Mouse (Mus musculus): ENCODE measurements around the gene Tbr1.

Tbr1 gene

DNA sequence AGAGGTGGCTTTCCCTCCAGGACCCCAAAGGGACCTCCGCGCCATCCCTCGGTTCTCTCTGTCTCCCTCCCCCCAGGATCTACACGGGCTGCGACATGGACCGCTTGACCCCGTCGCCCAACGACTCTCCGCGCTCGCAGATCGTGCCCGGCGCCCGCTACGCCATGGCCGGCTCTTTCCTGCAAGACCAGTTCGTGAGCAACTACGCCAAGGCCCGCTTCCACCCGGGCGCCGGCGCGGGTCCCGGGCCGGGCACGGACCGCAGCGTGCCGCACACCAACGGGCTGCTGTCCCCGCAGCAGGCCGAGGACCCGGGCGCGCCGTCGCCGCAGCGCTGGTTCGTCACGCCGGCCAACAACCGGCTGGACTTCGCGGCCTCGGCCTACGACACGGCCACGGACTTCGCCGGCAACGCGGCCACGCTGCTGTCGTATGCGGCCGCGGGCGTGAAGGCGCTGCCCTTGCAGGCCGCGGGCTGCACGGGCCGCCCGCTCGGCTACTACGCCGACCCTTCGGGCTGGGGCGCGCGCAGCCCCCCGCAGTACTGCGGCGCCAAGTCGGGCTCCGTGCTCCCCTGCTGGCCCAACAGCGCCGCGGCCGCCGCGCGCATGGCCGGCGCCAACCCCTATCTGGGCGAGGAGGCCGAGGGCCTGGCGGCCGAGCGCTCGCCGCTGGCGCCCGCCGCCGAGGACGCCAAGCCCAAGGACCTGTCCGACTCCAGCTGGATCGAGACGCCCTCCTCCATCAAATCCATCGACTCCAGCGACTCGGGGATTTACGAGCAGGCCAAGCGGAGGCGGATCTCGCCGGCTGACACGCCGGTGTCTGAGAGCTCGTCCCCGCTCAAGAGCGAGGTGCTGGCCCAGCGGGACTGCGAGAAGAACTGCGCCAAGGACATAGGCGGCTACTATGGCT lies 9.0 kb downstream of the Tbr1 start:
- peak in 1 of 2 experiments; percentile 10 for DNase-seq (ENCODE audit: low spot score in 2 of 2)

DNA sequence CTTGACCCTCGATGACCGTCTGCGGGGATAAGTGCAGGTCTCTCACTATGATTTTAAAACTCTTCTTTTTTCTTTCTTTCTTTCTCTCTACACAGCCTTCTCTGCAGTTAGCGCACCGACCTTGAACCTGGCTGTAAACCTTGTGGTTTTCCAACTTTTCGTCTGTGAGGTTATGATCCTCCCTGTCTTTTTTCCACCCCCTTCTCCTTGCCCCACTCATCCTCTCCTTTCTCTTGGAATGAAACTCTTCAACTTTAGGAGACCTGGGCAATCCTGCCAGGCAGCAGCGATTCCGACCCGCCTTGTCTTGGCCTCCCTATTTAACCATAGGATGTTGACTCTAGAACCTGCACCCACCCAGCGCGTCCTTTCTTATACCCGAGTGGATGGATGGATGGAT lies 9.8 kb downstream of the Tbr1 start:
- peak in 1 of 2 experiments; percentile 10 for DNase-seq (ENCODE audit: low spot score in 2 of 2)

- peak in 1 of 2 experiments; percentile 24 for DNase-seq (ENCODE audit: low spot score in 2 of 2)
Observed at GRCm38 (mm10) chr2:61813106-61813505, 10.4 kb downstream of the Tbr1 start.

DNA sequence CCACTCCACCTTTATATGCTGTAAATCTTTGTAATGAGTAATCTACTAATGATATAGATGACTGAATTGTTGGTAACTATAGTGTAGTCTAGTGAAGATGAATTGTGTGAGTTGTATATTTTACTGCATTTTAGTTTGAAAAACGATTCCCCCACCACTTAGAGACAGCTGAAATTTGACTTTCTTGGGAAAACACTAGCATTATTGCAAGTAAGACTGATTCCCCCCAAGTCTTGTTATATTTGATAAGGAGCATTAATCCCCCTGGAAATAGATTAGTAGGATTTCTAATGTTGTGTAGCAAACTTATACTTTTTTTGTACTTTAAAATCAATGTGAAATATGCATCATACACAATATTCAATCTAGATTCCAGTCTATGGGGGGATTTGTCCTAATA lies 10.8 kb downstream of the Tbr1 start:
- DNase-seq (ENCODE audit: low spot score in 2 of 2), result no peak

GRCm38 (mm10) chr2:61814548-61815473 lies 12.1 kb downstream of the Tbr1 start:
- DNase-seq (ENCODE audit: low spot score in 2 of 2), result peak in 1 of 2 experiments; percentile 37

- DNase-seq (ENCODE audit: low spot score in 2 of 2), result peak in 1 of 2 experiments; percentile 51
Observed at GRCm38 (mm10) chr2:61815583-61816313, 13.0 kb downstream of the Tbr1 start.

GRCm38 (mm10) chr2:61818197-61818596 lies 15.5 kb downstream of the Tbr1 start:
- no peak for DNase-seq (ENCODE audit: low spot score in 2 of 2)

- no peak for DNase-seq (ENCODE audit: low spot score in 2 of 2)
Observed at GRCm38 (mm10) chr2:61820203-61820602, 17.5 kb downstream of the Tbr1 start.

DNA sequence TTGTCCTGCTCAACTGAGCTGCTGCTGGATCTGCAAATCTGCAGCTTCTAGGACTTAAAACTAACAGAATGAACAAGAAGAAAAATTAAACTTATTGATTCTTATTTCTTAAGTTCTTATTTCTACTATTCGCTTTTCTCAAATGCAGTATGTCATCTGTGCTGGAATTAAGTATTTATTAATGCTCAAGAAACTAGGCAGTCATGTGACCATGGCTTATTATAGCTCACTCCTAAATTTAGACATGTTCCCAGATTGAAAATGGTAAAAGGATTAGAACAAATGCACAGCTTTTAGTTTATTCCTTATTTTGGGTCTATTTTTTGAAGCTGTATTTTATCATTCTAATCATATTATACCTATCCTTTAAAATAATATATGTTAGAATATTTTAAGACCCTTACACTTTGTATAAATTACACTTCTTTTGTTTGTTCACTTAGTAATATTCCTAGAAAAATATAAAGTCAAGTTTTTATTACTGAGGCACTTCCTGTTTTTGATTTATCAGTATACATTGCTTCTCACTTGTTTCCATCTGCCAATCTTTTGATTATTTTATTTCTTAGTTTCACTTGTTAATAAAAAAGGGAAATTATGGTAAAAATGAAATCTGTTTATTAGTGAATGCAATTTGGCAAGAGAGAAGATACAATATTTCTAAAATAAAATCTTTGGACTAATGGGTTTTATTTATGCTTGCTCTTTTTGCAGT lies 20.9 kb downstream of the Tbr1 start:
- DNase-seq (ENCODE audit: low spot score in 2 of 2), result no peak

GRCm38 (mm10) chr2:61837243-61837806 lies 34.6 kb downstream of the Tbr1 start:
- no peak for DNase-seq (ENCODE audit: low spot score in 2 of 2)

All from left cerebral cortex, adult 9 months (tissue).